Mouse (Mus musculus): ENCODE measurements around the gene Rnf7. TPM values are rescaled to one million over a fixed set of nuclear protein-coding genes. Genes with fewer than 3 reads are reported as not detected.

Gene Rnf7
- polyA plus RNA-seq, 1 experiment from 2014 or later, result 173 TPM

- peak; percentile 93 for ATAC-seq (replicated peaks; ENCODE audit: low FRiP score)
- H3K4me3 ChIP-seq (ENCODE audit: low read depth, low read length), result no peak overlapping the region
- H3K9ac ChIP-seq (ENCODE audit: low read depth, low read length), result no peak overlapping the region; the same call in 1 of the 2 replicates
- 0 out of 2 replicates have a peak overlapping the region, but pooled peaks have one; percentile 5 for H3K27ac ChIP-seq (ENCODE audit: low read depth, low read length)
- 42% methylated on average over 5 of the region's 5 CpGs for WGBS
- DNase-seq (ENCODE audit: low spot score), result no peak
- H3K4me1 ChIP-seq (replicated peaks; ENCODE audit: control insufficient read depth, insufficient read depth, low read length), result peaks cover 20% of the 10 kb centered on the region
- H3K9me3 ChIP-seq (ENCODE audit: control insufficient read depth, low read length), result no peaks in the 10 kb centered on the region
- H3K4me2 ChIP-seq, result peak overlapping the region; percentile 47
- H3K27me3 ChIP-seq (replicated peaks; ENCODE audit: control insufficient read depth, insufficient read depth, low read length), result no peaks in the 10 kb centered on the region
- H3K36me3 ChIP-seq (ENCODE audit: control insufficient read depth, insufficient read depth, low read length), result no peaks in the 10 kb centered on the region
Measured at GRCm38 (mm10) chr9:96514278-96514677, 35.8 kb upstream of the Rnf7 start.

- ATAC-seq (replicated peaks; ENCODE audit: low FRiP score) (no peak), DNase-seq (ENCODE audit: low spot score) (no peak)
- Histone ChIP-seq H3K9me3 (ENCODE audit: control insufficient read depth, low read length) (no peaks in the 10 kb centered on the region), H3K9ac (ENCODE audit: low read depth, low read length) (no peak overlapping the region), H3K27ac (ENCODE audit: low read depth, low read length) (no peak overlapping the region), H3K4me1 (replicated peaks; ENCODE audit: control insufficient read depth, insufficient read depth, low read length) (no peaks in the 10 kb centered on the region), H3K27me3 (replicated peaks; ENCODE audit: control insufficient read depth, insufficient read depth, low read length) (no peaks in the 10 kb centered on the region), H3K4me2 (no peak overlapping the region), H3K36me3 (ENCODE audit: control insufficient read depth, insufficient read depth, low read length) (no peaks in the 10 kb centered on the region), H3K4me3 (ENCODE audit: low read depth, low read length) (no peak overlapping the region)
- WGBS, result 46% methylated on average over 10 of the region's 10 CpGs
Measured at GRCm38 (mm10) chr9:96506011-96506498, 27.6 kb upstream of the Rnf7 start.

GRCm38 (mm10) chr9:96505156-96505555 lies 26.7 kb upstream of the Rnf7 start:
- 85% methylated on average over 4 of the region's 4 CpGs for WGBS
- Histone ChIP-seq H3K9ac (ENCODE audit: low read depth, low read length) (no peak overlapping the region), H3K36me3 (ENCODE audit: control insufficient read depth, insufficient read depth, low read length) (no peaks in the 10 kb centered on the region), H3K27ac (ENCODE audit: low read depth, low read length) (no peak overlapping the region), H3K9me3 (ENCODE audit: control insufficient read depth, low read length) (no peaks in the 10 kb centered on the region), H3K4me2 (no peak overlapping the region), H3K4me1 (replicated peaks; ENCODE audit: control insufficient read depth, insufficient read depth, low read length) (no peaks in the 10 kb centered on the region), H3K27me3 (replicated peaks; ENCODE audit: control insufficient read depth, insufficient read depth, low read length) (no peaks in the 10 kb centered on the region), H3K4me3 (ENCODE audit: low read depth, low read length) (no peak overlapping the region)
- ATAC-seq (replicated peaks; ENCODE audit: low FRiP score) (no peak), DNase-seq (ENCODE audit: low spot score) (no peak)

- DNase-seq (ENCODE audit: low spot score), result no peak
- Histone ChIP-seq H3K4me3 (ENCODE audit: low read depth, low read length) (no peak overlapping the region), H3K9ac (ENCODE audit: low read depth, low read length) (no peak overlapping the region), H3K4me2 (no peak overlapping the region), H3K9me3 (ENCODE audit: control insufficient read depth, low read length) (no peaks in the 10 kb centered on the region), H3K27ac (ENCODE audit: low read depth, low read length) (no peak overlapping the region), H3K27me3 (replicated peaks; ENCODE audit: control insufficient read depth, insufficient read depth, low read length) (no peaks in the 10 kb centered on the region), H3K36me3 (ENCODE audit: control insufficient read depth, insufficient read depth, low read length) (no peaks in the 10 kb centered on the region), H3K4me1 (replicated peaks; ENCODE audit: control insufficient read depth, insufficient read depth, low read length) (no peaks in the 10 kb centered on the region)
- 68% methylated on average over 17 of the region's 17 CpGs for WGBS
- no peak for ATAC-seq (replicated peaks; ENCODE audit: low FRiP score)
Measured at GRCm38 (mm10) chr9:96504116-96504895, 25.8 kb upstream of the Rnf7 start.

GRCm38 (mm10) chr9:96502856-96503610 lies 24.6 kb upstream of the Rnf7 start:
- Histone ChIP-seq H3K9ac (ENCODE audit: low read depth, low read length) (no peak overlapping the region), H3K36me3 (ENCODE audit: control insufficient read depth, insufficient read depth, low read length) (no peaks in the 10 kb centered on the region), H3K4me2 (no peak overlapping the region), H3K4me1 (replicated peaks; ENCODE audit: control insufficient read depth, insufficient read depth, low read length) (no peaks in the 10 kb centered on the region), H3K4me3 (ENCODE audit: low read depth, low read length) (no peak overlapping the region), H3K9me3 (ENCODE audit: control insufficient read depth, low read length) (no peaks in the 10 kb centered on the region; the same call in 1 of the 2 replicates), H3K27ac (ENCODE audit: low read depth, low read length) (no peak overlapping the region), H3K27me3 (replicated peaks; ENCODE audit: control insufficient read depth, insufficient read depth, low read length) (no peaks in the 10 kb centered on the region)
- 78% methylated on average over 6 of the region's 6 CpGs for WGBS
- DNase-seq (ENCODE audit: low spot score) (no peak), ATAC-seq (replicated peaks; ENCODE audit: low FRiP score) (no peak)

GRCm38 (mm10) chr9:96501217-96501616 lies 22.7 kb upstream of the Rnf7 start:
- ATAC-seq (replicated peaks; ENCODE audit: low FRiP score) (no peak), DNase-seq (ENCODE audit: low spot score) (no peak)
- Histone ChIP-seq H3K4me1 (replicated peaks; ENCODE audit: control insufficient read depth, insufficient read depth, low read length) (no peaks in the 10 kb centered on the region), H3K4me3 (ENCODE audit: low read depth, low read length) (no peak overlapping the region), H3K9ac (ENCODE audit: low read depth, low read length) (no peak overlapping the region), H3K9me3 (ENCODE audit: control insufficient read depth, low read length) (no peaks in the 10 kb centered on the region; the same call in 1 of the 2 replicates), H3K36me3 (ENCODE audit: control insufficient read depth, insufficient read depth, low read length) (no peaks in the 10 kb centered on the region), H3K27ac (ENCODE audit: low read depth, low read length) (no peak overlapping the region), H3K27me3 (replicated peaks; ENCODE audit: control insufficient read depth, insufficient read depth, low read length) (no peaks in the 10 kb centered on the region), H3K4me2 (no peak overlapping the region)
- 79% methylated on average over 7 of the region's 7 CpGs for WGBS

- no peak overlapping the region for H3K27ac ChIP-seq (ENCODE audit: low read depth, low read length)
- no peak overlapping the region; the same call in 1 of the 2 replicates for H3K9ac ChIP-seq (ENCODE audit: low read depth, low read length)
- H3K4me2 ChIP-seq, result no peak overlapping the region
- no peaks in the 10 kb centered on the region for H3K36me3 ChIP-seq (ENCODE audit: control insufficient read depth, insufficient read depth, low read length)
- no peak overlapping the region for H3K4me3 ChIP-seq (ENCODE audit: low read depth, low read length)
- no peak for ATAC-seq (replicated peaks; ENCODE audit: low FRiP score)
- 41% methylated on average over 3 of the region's 3 CpGs for WGBS
- DNase-seq (ENCODE audit: low spot score), result no peak
- H3K27me3 ChIP-seq (replicated peaks; ENCODE audit: control insufficient read depth, insufficient read depth, low read length), result no peaks in the 10 kb centered on the region
- no peaks in the 10 kb centered on the region; the same call in 1 of the 2 replicates for H3K4me1 ChIP-seq (replicated peaks; ENCODE audit: control insufficient read depth, insufficient read depth, low read length)
- H3K9me3 ChIP-seq (ENCODE audit: control insufficient read depth, low read length), result no peaks in the 10 kb centered on the region
Measured at GRCm38 (mm10) chr9:96493212-96493611, 14.7 kb upstream of the Rnf7 start.

- no peaks in the 10 kb centered on the region for H3K27me3 ChIP-seq (replicated peaks; ENCODE audit: control insufficient read depth, insufficient read depth, low read length)
- 35% methylated on average over 12 of the region's 12 CpGs for WGBS
- peak; percentile 55 for DNase-seq (ENCODE audit: low spot score)
Measured at GRCm38 (mm10) chr9:96491810-96492209, 13.3 kb upstream of the Rnf7 start.

More at GRCm38 (mm10) chr9:96491810-96492209, 13.3 kb upstream of the Rnf7 start:
- H3K36me3 ChIP-seq (ENCODE audit: control insufficient read depth, insufficient read depth, low read length), result no peaks in the 10 kb centered on the region
- H3K4me1 ChIP-seq (replicated peaks; ENCODE audit: control insufficient read depth, insufficient read depth, low read length), result no peaks in the 10 kb centered on the region; the same call in 1 of the 2 replicates
- no peak overlapping the region for H3K27ac ChIP-seq (ENCODE audit: low read depth, low read length)
- peak overlapping the region; percentile 5; the same call in 1 of the 2 replicates for H3K4me2 ChIP-seq
- no peak overlapping the region for H3K4me3 ChIP-seq (ENCODE audit: low read depth, low read length)
- H3K9ac ChIP-seq (ENCODE audit: low read depth, low read length), result no peak overlapping the region
- H3K9me3 ChIP-seq (ENCODE audit: control insufficient read depth, low read length), result no peaks in the 10 kb centered on the region
- ATAC-seq (replicated peaks; ENCODE audit: low FRiP score), result no peak
